Mouse (Mus musculus) embryonic facial prominence, embryonic 13.5 days (tissue): ENCODE data around the gene Sh3d19. TPM values are rescaled to one million over a fixed set of nuclear protein-coding genes. Genes with fewer than 3 reads are reported as not detected.
A peak's percentile ranks its signal among the peaks of the same experiment; 100 is the strongest.

Source experiments
- ATAC-seq: fragments of 200-750 bp; cut with Nextera tagmentation; 2 replicates; pipeline ENCODE4 v1.8.0; 2017; ENCODE audit warnings: low read depth; ENCODE audit not compliant: insufficient number of reproducible peaks, insufficient read depth, low FRiP score, low TSS enrichment
- H3K27ac ChIP-seq: fragments of 300-500 bp; sonication (generic); 2 replicates; pipeline ENCODE4 v1.5.1; 2015; ENCODE audit warnings: moderate library complexity, mild to moderate bottlenecking, inconsistent platforms
- H3K27me3 ChIP-seq: fragments of 300-500 bp; sonication (generic); 2 replicates; pipeline ENCODE4 v1.6.1; 2015; ENCODE audit warnings: mild to moderate bottlenecking, inconsistent platforms
- H3K36me3 ChIP-seq: fragments of 300-500 bp; sonication (generic); 2 replicates; pipeline ENCODE4 v1.6.1; 2015; ENCODE audit warnings: mild to moderate bottlenecking, inconsistent platforms
- H3K4me1 ChIP-seq: fragments of 300-500 bp; sonication (generic); 2 replicates; pipeline ENCODE4 v1.6.1; 2015; ENCODE audit warnings: inconsistent platforms
- H3K4me2 ChIP-seq: fragments of 300-500 bp; sonication (generic); 2 replicates; pipeline ENCODE4 v1.6.1; 2015; ENCODE audit warnings: moderate library complexity, mild to moderate bottlenecking, inconsistent platforms
- H3K4me3 ChIP-seq: fragments of 300-500 bp; sonication (generic); 2 replicates; pipeline ENCODE4 v1.5.1; 2015; ENCODE audit warnings: mild to moderate bottlenecking, inconsistent platforms
- H3K9ac ChIP-seq: fragments of 300-500 bp; sonication (generic); 2 replicates; pipeline ENCODE4 v1.6.1; 2015; ENCODE audit warnings: mild to moderate bottlenecking, inconsistent platforms
- H3K9me3 ChIP-seq: fragments of 300-500 bp; sonication (generic); 2 replicates; pipeline ENCODE4 v1.6.1; 2016; ENCODE audit warnings: inconsistent platforms
- WGBS: fragments of 180-500 bp; shearing (Covaris S2); methylation state at CpG from one replicate; pipeline ENCODE4 v1.1.7; 2015; ENCODE audit warnings: mixed read lengths; 5-methylcytosine and 5-hydroxymethylcytosine counted together
- polyA plus RNA-seq: library from polyadenylated mRNA; unstranded; fragments of >200 nt; fragmentation: Nextera tagmentation; extraction: Ambion mirVana; gene quantifications from 2 replicates; pipeline ENCODE4 v1.2.1, GENCODE M21; 2015

Sh3d19 gene
- polyA plus RNA-seq, 1 experiment from 2014 or later, result 26.2 TPM

GRCm38 (mm10) chr3:86149063-86149462 lies 178.2 kb downstream of the Sh3d19 start:
- WGBS, result 69% methylated on average over 6 of the region's 6 CpGs
- peak overlapping the region; percentile 3 for H3K27ac ChIP-seq
- peaks cover 11% of the 10 kb centered on the region; the same call in 1 of the 2 replicates for H3K4me1 ChIP-seq
- no peak overlapping the region for H3K4me2 ChIP-seq
- H3K27me3 ChIP-seq, result no peaks in the 10 kb centered on the region
- no peaks in the 10 kb centered on the region for H3K9me3 ChIP-seq
- no peak overlapping the region for H3K4me3 ChIP-seq
- H3K9ac ChIP-seq, result no peak overlapping the region
- H3K36me3 ChIP-seq, result no peaks in the 10 kb centered on the region
- no peak for ATAC-seq

GRCm38 (mm10) chr3:86149521-86149920 lies 178.6 kb downstream of the Sh3d19 start:
- H3K9ac ChIP-seq, result no peak overlapping the region
- H3K9me3 ChIP-seq, result no peaks in the 10 kb centered on the region
- H3K4me1 ChIP-seq, result peaks cover 11% of the 10 kb centered on the region; the same call in 1 of the 2 replicates
- H3K4me2 ChIP-seq, result no peak overlapping the region
- WGBS, result 45% methylated on average over 9 of the region's 9 CpGs
- H3K4me3 ChIP-seq, result no peak overlapping the region
- peak overlapping the region; percentile 3 for H3K27ac ChIP-seq
- no peaks in the 10 kb centered on the region for H3K36me3 ChIP-seq
- ATAC-seq, result no peak
- no peaks in the 10 kb centered on the region for H3K27me3 ChIP-seq

- no peak for ATAC-seq
- Histone ChIP-seq H3K27me3 (no peaks in the 10 kb centered on the region), H3K36me3 (no peaks in the 10 kb centered on the region), H3K9ac (no peak overlapping the region), H3K4me3 (no peak overlapping the region), H3K27ac (no peak overlapping the region), H3K4me2 (no peak overlapping the region), H3K4me1 (no peaks in the 10 kb centered on the region), H3K9me3 (no peaks in the 10 kb centered on the region)
- 64% methylated on average over 8 of the region's 8 CpGs for WGBS
Observed at GRCm38 (mm10) chr3:86168841-86169425, 198.0 kb downstream of the Sh3d19 start.

- H3K9ac ChIP-seq, result no peak overlapping the region
- H3K4me3 ChIP-seq, result no peak overlapping the region
- no peaks in the 10 kb centered on the region for H3K36me3 ChIP-seq
- no peaks in the 10 kb centered on the region for H3K27me3 ChIP-seq
- H3K27ac ChIP-seq, result no peak overlapping the region
- ATAC-seq, result no peak
- H3K4me1 ChIP-seq, result no peaks in the 10 kb centered on the region
- no peaks in the 10 kb centered on the region for H3K9me3 ChIP-seq
- WGBS, result 88% methylated on average over 7 of the region's 7 CpGs
- no peak overlapping the region for H3K4me2 ChIP-seq
Observed at GRCm38 (mm10) chr3:86179714-86180113, 208.8 kb downstream of the Sh3d19 start.

Other genes with a start within 250 kb of the Sh3d19 start
- 4.0 and 4.8 TPM in 2 replicates for gene Fam160a1, start 153.8 kb upstream of the Sh3d19 start, polyA plus RNA-seq
- 1.7 and 2.1 TPM in 2 replicates for gene Glt28d2, start 83.6 kb upstream of the Sh3d19 start, polyA plus RNA-seq
- 6.3 and 6.9 TPM in 2 replicates for gene Gm37240, start 83.6 kb upstream of the Sh3d19 start, polyA plus RNA-seq
- 0.22 and 0.29 TPM in 2 replicates for gene Prss48, start 31.4 kb downstream of the Sh3d19 start, polyA plus RNA-seq
- 1,432 and 1,487 TPM in 2 replicates for gene Rps3a1, start 171.6 kb downstream of the Sh3d19 start, polyA plus RNA-seq